Mouse (Mus musculus): ENCODE data around the gene Gm10840. TPM values are rescaled to one million over a fixed set of nuclear protein-coding genes. Genes with fewer than 3 reads are reported as not detected.

The Gm10840 gene
- polyA plus RNA-seq, 1 experiment = not detected

DNA sequence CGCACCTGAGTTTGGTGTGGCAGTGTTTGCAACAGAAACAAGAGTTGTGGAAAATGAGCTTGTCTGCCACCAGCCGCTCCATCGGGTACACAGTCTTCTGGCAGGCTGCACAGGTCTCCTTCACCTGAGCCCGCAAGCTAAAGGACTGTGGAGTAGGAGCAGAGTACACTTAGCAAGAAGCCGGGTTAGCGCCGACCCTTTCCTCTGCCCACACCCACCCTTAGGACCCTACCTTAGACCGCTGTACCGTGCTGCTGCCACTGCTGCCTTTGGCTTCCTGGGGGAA is 1.8 kb upstream of the Gm10840 start:
- H3K4me3 ChIP-seq (replicated peaks) = peak overlapping the region; percentile 95
- no peak for TF ChIP-seq FLI1 (IDR thresholded peaks at IDR 0.05; ENCODE audit: low read length)
- no peak for TF ChIP-seq GATA1 (IDR thresholded peaks at IDR 0.05; ENCODE audit: borderline replicate concordance, low read length)
- H3K9me3 ChIP-seq = no peaks in the 10 kb centered on the region
- peaks cover 68% of the 10 kb centered on the region for H3K4me1 ChIP-seq
- H3K27me3 ChIP-seq (replicated peaks) = peaks cover 32% of the 10 kb centered on the region
- peaks cover 61% of the 10 kb centered on the region for H3K36me3 ChIP-seq (replicated peaks; ENCODE audit: low read length)

DNA sequence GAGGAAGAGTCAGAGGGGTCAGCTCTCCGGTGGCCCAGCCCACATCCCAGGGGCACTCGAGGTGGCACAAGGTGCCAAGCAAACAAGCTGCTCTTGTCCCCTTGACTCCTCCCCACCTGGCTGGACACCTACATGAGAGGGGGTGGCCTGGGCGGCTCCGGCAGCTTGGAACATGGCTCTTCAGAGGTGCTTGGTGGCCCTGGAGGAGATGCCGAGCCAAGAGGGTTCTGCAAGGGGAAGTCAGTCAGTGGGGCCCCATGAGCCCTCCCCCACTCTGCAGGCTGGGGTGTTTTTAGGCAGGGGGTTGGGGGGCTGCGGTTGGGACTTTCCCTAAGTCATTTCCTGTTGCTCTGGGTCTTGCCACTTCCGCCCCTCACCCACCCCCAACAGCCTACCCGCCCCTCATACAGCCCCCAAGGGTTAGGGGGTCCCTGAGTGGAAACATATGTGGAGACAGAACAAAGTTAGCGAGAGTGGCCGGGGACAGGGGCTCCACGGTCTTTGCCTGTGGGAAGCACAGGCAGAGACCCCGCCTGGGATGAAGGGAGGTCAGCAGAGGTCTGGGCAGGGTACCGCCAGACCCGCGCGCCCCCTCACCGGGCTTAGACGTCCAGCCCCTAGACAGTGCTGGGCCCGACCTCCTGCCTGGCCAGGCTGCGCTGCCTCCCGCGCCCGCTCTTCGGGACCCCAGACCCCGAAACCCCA is 1.3 kb upstream of the Gm10840 start:
- Histone ChIP-seq H3K27me3 (replicated peaks) (peaks cover 32% of the 10 kb centered on the region), H3K4me1 (peaks cover 68% of the 10 kb centered on the region), H3K36me3 (replicated peaks; ENCODE audit: low read length) (peaks cover 61% of the 10 kb centered on the region), H3K4me3 (replicated peaks) (peak overlapping the region; percentile 95), H3K9me3 (no peaks in the 10 kb centered on the region)
- TF ChIP-seq GATA1 (IDR thresholded peaks at IDR 0.05; ENCODE audit: borderline replicate concordance, low read length) (no peak), FLI1 (IDR thresholded peaks at IDR 0.05; ENCODE audit: low read length) (no peak)

GRCm38 (mm10) chr11:106159921-106160840 is 469 bp upstream of the Gm10840 start:
- TF ChIP-seq FLI1 (IDR thresholded peaks at IDR 0.05; ENCODE audit: low read length) = no peak
- no peak for TF ChIP-seq GATA1 (IDR thresholded peaks at IDR 0.05; ENCODE audit: borderline replicate concordance, low read length)
- Histone ChIP-seq H3K27me3 (replicated peaks) (peaks cover 32% of the 10 kb centered on the region), H3K9me3 (no peaks in the 10 kb centered on the region), H3K36me3 (replicated peaks; ENCODE audit: low read length) (peaks cover 61% of the 10 kb centered on the region), H3K4me1 (peaks cover 68% of the 10 kb centered on the region), H3K4me3 (replicated peaks) (peak overlapping the region; percentile 95)

GRCm38 (mm10) chr11:106162237-106162636 is 1.6 kb downstream of the Gm10840 start:
- Histone ChIP-seq H3K4me1 (peaks cover 62% of the 10 kb centered on the region), H3K36me3 (replicated peaks; ENCODE audit: low read length) (peaks cover 62% of the 10 kb centered on the region), H3K4me3 (replicated peaks) (no peak overlapping the region), H3K27me3 (replicated peaks) (peaks cover 32% of the 10 kb centered on the region), H3K9me3 (no peaks in the 10 kb centered on the region)
- TF ChIP-seq FLI1 (IDR thresholded peaks at IDR 0.05; ENCODE audit: low read length) = no peak
- TF ChIP-seq GATA1 (IDR thresholded peaks at IDR 0.05; ENCODE audit: borderline replicate concordance, low read length) = no peak

DNA sequence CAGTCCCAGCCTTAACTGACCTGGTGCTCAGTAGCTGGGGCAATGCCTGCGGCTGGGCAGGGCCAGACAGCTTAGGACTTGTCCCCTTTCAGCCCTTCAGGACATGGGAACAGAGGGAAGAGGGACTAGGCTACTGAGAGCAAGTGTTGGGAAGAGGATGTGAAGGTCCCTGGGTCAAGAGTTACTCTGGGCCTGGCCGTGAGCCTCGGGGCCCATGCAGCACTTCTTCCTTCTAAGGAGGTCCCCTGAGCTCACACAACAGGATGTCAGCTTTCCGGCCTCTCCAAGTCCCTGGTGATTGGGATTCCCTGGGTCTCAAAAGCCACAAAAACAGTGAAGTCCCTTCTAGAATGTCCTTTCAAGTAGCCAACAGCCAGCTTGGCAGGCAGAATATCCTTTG is 2.9 kb downstream of the Gm10840 start:
- Histone ChIP-seq H3K36me3 (replicated peaks; ENCODE audit: low read length) (peaks cover 62% of the 10 kb centered on the region), H3K9me3 (no peaks in the 10 kb centered on the region), H3K4me3 (replicated peaks) (no peak overlapping the region), H3K27me3 (replicated peaks) (peaks cover 23% of the 10 kb centered on the region), H3K4me1 (peaks cover 54% of the 10 kb centered on the region)
- TF ChIP-seq FLI1 (IDR thresholded peaks at IDR 0.05; ENCODE audit: low read length) = no peak
- TF ChIP-seq GATA1 (IDR thresholded peaks at IDR 0.05; ENCODE audit: borderline replicate concordance, low read length) = no peak

GRCm38 (mm10) chr11:106164601-106165180 is 4.0 kb downstream of the Gm10840 start:
- Histone ChIP-seq H3K27me3 (replicated peaks) (peaks cover 16% of the 10 kb centered on the region), H3K36me3 (replicated peaks; ENCODE audit: low read length) (peaks cover 68% of the 10 kb centered on the region), H3K4me3 (replicated peaks) (peak overlapping the region; percentile 18), H3K9me3 (no peaks in the 10 kb centered on the region), H3K4me1 (peaks cover 42% of the 10 kb centered on the region)
- no peak for TF ChIP-seq GATA1 (IDR thresholded peaks at IDR 0.05; ENCODE audit: borderline replicate concordance, low read length)
- no peak for TF ChIP-seq FLI1 (IDR thresholded peaks at IDR 0.05; ENCODE audit: low read length)

GRCm38 (mm10) chr11:106167435-106167834 is 6.8 kb downstream of the Gm10840 start:
- peaks cover 82% of the 10 kb centered on the region for H3K36me3 ChIP-seq (replicated peaks; ENCODE audit: low read length)
- H3K4me3 ChIP-seq (replicated peaks) = peak overlapping the region; percentile 34
- no peaks in the 10 kb centered on the region for H3K9me3 ChIP-seq

GRCm38 (mm10) chr11:106170807-106171206 is 10.2 kb downstream of the Gm10840 start:
- Histone ChIP-seq H3K4me3 (replicated peaks) (no peak overlapping the region), H3K4me1 (peaks cover 17% of the 10 kb centered on the region), H3K27me3 (replicated peaks) (no peaks in the 10 kb centered on the region), H3K9me3 (no peaks in the 10 kb centered on the region), H3K36me3 (replicated peaks; ENCODE audit: low read length) (peaks cover 72% of the 10 kb centered on the region)
- TF ChIP-seq GATA1 (IDR thresholded peaks at IDR 0.05; ENCODE audit: borderline replicate concordance, low read length) (no peak), FLI1 (IDR thresholded peaks at IDR 0.05; ENCODE audit: low read length) (no peak)

More at GRCm38 (mm10) chr11:106167435-106167834, 6.8 kb downstream of the Gm10840 start:
- no peak for TF ChIP-seq FLI1 (IDR thresholded peaks at IDR 0.05; ENCODE audit: low read length)
- no peak for TF ChIP-seq GATA1 (IDR thresholded peaks at IDR 0.05; ENCODE audit: borderline replicate concordance, low read length)
- no peaks in the 10 kb centered on the region for H3K27me3 ChIP-seq (replicated peaks)
- peaks cover 30% of the 10 kb centered on the region for H3K4me1 ChIP-seq

- TF ChIP-seq FLI1 (IDR thresholded peaks at IDR 0.05; ENCODE audit: low read length) = no peak
- TF ChIP-seq GATA1 (IDR thresholded peaks at IDR 0.05; ENCODE audit: borderline replicate concordance, low read length) = no peak
- Histone ChIP-seq H3K4me1 (peaks cover 17% of the 10 kb centered on the region), H3K36me3 (replicated peaks; ENCODE audit: low read length) (peaks cover 57% of the 10 kb centered on the region), H3K4me3 (replicated peaks) (no peak overlapping the region), H3K27me3 (replicated peaks) (no peaks in the 10 kb centered on the region), H3K9me3 (no peaks in the 10 kb centered on the region)
These were observed 12.6 kb downstream of the Gm10840 start for GRCm38 (mm10) chr11:106173228-106173627.

Data from megakaryocyte, embryonic 14.5 days (primary cell).